Mouse (Mus musculus): ENCODE results near the gene Osbpl6.

Gene Osbpl6

DNA sequence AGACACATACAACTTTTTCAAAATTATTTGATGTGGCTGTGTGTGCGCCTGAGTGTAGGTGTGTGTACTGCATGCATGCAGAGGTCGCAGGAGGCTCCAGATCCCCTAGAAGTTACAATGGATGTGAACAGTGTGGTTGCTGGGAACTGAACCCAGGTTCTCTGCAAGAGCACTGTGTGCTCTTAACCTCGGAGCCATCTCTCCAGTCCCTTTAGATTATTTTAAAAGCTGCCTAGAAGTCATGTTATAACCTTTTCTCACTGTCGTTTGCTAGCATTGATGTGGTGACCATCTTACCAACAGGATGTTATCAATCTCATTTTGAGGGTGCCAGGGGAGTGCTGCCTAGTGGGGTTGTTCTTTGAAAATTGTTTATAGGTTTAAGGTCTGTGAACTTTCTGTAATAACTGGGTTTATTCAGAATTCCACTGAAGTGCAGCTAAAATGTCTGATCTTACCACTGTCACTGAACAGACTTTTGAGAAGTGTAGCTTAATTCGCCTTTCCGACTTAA is 15.2 kb downstream of the Osbpl6 start:
- DNase-seq (ENCODE audit: low spot score in 2 of 2) = no peak

DNA sequence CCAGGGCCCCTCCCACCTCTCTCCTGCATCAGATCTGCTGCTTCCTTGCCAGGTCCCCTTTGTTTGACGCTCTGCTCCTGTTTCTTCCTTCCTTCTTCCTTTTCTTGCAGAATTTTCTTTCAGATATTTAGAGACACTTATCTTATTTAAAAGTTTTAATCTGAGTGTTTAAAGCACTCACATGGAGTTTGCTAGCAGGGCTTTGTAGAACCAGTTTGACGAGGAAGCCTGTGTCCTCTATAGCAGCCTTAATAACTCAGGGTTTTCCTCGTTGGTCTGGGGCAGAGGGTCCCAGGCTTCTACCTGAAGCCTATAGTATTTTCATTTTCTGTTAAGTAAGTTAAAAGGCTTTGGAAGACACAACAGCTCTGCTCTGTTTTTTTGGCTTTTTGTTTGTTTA is 20.5 kb downstream of the Osbpl6 start:
- no peak for DNase-seq (ENCODE audit: low spot score in 2 of 2)

- no peak for DNase-seq (ENCODE audit: low spot score in 2 of 2)
Observed at GRCm38 (mm10) chr2:76429318-76429717, 23.0 kb downstream of the Osbpl6 start.

DNA sequence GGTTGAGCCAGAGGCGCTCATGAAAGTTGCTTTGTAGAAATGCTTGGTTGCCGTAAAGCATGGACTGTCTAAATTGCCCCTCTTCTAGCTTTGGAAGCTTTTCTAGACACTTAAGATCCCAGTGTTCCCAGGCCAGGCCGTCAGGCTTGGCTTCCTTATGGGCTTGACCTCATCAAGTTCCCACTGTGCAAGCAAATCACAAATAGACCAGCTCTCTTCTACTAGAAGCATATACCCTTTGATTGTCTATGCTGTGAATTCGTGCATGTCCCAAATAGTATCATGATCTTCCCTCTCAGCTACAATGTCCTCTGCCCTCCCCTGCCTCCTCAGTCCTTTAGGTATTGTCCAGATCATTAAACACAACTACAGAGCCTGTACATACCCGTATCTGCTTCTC is 23.5 kb downstream of the Osbpl6 start:
- DNase-seq (ENCODE audit: low spot score in 2 of 2) = no peak

DNA sequence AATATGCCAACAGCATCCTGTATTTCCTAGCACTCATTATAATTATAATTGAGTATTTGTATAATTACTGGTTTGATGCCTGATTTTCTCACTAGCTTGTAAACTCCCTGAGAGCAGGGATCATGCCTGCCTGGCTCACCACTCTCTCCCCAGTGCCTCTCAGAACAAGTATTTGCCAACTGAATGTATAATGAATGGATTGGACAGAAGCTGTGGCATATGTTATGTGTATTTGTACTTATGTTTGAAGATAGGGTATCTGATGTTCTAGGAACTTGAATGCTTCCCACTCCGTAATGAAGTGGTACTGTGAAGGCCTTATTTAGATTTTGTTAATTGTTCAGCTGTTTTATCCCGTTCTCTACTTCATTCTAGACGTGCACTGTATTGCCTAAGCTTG is 24.2 kb downstream of the Osbpl6 start:
- DNase-seq (ENCODE audit: low spot score in 2 of 2) = no peak

GRCm38 (mm10) chr2:76434224-76434623 is 27.9 kb downstream of the Osbpl6 start:
- no peak for DNase-seq (ENCODE audit: low spot score in 2 of 2)

- DNase-seq (ENCODE audit: low spot score in 2 of 2) = no peak
Observed at GRCm38 (mm10) chr2:76435667-76436239, 29.4 kb downstream of the Osbpl6 start.

DNA sequence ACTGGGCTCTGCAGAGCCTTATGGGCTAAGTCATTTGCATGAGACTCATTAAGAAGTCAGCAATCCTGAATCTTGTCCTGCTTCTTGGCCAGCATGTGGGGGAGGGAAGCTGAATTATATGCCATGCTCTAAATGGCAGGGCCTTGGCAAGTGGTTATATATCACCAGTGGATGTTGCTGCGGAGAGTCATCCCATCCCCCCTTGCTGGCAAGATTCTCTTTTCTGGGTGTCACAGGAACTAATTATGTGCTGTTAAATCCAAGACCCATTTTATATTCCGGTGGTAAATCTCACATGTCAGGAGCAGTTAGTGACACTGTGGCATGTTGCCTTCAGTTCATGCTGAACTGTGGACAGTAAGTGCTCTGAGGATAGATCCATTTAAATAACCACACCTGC is 31.1 kb downstream of the Osbpl6 start:
- no peak for DNase-seq (ENCODE audit: low spot score in 2 of 2)

- no peak for DNase-seq (ENCODE audit: low spot score in 2 of 2)
Observed at GRCm38 (mm10) chr2:76439540-76439939, 33.2 kb downstream of the Osbpl6 start.

DNA sequence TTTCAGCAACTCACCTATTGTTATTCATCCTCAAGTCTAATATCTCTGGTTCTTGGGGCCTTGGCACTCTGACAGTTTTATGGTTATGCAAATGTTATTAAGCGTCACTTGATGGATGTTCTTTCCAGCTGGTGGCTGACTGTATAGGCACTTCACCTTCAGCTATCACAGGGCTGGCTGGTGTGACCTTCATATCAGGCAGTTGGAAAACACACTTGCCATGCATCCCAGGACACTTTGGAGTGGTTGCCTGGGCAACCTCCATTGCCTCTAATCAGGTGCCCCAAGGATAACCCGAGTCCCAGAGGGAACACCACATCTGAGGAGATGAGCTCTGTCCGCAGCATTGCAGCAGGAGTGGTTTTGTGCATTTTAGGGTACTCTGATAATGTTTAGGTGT is 35.8 kb downstream of the Osbpl6 start:
- DNase-seq (ENCODE audit: low spot score in 2 of 2) = no peak

- no peak for DNase-seq (ENCODE audit: low spot score in 2 of 2)
Observed at GRCm38 (mm10) chr2:76449836-76450355, 43.6 kb downstream of the Osbpl6 start.

DNA sequence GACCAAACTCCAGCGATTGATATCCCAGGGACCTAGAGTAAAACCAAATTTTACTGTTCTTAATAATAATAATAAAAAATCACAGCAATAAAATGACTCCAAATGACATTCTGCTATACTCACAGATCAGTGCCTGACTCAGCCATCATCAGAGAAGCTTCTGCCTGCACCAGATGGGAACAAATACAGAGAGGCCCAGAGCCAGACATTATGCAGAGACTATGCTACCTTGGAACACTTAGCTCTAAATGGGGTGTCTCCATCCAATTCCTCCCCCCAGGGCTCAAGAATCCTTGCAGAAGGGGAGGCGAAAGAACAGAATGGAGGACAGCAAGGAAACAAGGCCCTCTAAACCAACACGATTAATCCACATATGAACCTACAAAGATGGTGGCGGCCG is 60.4 kb downstream of the Osbpl6 start:
- DNase-seq (ENCODE audit: low spot score in 2 of 2) = no peak

DNA sequence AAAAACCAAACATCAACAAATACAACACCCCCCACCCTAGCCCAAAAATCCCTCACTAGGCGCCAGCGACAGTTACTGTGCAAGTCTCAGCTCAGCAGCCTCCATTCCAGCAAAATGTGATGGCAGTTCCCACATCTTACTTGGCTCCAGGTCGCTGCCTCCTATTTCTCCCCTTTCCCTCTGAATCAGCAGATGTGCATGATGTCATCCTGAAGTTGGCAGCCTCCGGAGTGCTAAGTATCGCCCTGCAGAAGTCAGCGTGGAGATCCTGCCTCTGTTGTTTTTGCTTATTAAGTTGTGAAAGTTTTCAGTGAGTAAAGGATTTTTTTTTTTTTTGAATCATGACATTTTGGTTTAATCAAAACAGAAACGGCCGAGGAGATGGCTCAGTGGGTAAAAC is 61.9 kb downstream of the Osbpl6 start:
- DNase-seq (ENCODE audit: low spot score in 2 of 2) = peak in 1 of 2 experiments; percentile 10

DNA sequence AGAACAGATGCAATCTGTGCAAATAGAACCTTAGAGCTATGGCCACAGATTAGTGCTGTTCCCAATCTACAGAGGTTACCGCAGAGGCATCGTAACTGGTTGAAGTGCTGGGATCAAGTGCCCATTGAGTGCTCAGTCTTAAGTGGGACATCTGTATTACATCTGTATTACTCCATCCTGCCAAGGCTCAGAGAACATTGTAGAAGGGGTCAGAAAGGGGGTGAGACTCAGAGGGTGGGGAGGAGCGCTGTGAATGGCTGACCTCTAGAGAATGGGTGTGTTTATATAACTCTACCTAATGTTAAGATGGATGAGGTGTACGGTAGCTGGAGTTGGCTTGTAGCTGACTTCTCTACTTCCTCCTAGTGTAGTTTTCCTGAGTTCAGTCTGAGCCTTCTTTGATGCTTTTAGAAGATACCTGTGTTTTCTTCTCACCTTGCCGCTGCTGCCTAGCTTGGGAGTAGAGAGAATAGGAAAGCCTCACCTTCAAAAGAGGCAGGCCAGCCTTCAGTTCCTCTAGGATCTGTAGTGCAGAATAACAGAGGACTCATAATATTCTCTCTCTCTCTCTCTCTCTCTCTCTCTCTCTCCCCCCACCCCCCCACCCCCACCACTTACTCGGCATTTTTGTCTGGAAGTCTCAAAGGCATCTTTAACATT is 62.9 kb downstream of the Osbpl6 start:
- DNase-seq (ENCODE audit: low spot score in 2 of 2) = no peak

DNA sequence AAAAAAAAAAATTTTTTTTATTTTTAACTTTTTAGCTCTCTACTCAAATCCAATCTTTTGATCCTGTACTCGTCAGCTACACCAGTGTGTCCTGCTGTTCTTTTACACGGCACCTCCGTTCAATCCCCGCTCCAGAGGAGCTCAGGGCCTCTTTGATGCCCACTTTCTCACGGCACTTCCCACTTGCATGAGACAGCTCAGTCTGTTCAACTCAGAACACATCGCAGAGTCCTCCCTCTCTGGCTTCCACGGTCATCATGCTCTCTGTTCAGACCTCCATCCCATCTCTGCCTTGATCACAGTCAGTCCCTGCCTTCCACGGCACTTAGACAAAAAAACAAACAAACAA is 63.4 kb downstream of the Osbpl6 start:
- no peak for DNase-seq (ENCODE audit: low spot score in 2 of 2)

DNA sequence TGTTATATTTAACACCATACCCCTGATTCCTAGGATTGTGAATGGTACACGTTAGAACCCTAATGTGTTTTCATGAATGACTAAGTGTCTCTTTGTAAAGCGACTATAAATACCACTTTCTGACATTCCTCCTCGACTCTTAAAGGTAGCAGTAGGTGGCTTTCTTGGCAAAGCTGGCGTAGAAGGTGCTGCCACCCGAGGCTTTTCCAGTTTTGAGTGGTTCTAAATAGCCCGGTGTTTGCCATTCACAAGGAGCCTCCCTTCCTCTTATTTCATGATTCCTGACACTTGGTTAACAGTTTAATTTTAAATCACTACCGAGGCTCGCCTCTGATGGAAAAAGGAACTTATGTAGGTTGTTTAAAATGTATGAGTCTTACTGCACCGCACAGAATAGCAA is 64.1 kb downstream of the Osbpl6 start:
- no peak for DNase-seq (ENCODE audit: low spot score in 2 of 2)

- no peak for DNase-seq (ENCODE audit: low spot score in 2 of 2)
Observed at GRCm38 (mm10) chr2:76475788-76476187, 69.5 kb downstream of the Osbpl6 start.

DNA sequence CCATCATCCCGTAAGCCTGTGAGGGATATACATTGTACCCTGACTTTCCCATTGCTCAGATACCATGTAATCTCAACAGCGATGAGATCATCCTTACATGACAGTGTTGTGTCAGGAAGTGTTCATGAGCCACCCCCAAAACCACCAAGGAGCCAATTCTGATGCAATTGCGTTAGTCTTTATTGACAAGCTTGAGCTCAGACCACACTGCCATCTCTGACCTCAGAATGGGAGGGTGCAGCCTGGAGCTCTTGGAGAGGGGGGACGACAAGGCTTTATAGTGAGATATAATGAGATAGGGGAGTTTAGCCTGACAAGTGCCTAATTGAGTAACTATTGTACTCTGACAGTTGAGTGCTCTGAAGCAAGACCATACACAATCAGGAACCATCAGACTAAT is 82.5 kb downstream of the Osbpl6 start:
- no peak for DNase-seq (ENCODE audit: low spot score in 2 of 2)

GRCm38 (mm10) chr2:76490198-76490597 is 83.9 kb downstream of the Osbpl6 start:
- DNase-seq (ENCODE audit: low spot score in 2 of 2) = no peak

DNA sequence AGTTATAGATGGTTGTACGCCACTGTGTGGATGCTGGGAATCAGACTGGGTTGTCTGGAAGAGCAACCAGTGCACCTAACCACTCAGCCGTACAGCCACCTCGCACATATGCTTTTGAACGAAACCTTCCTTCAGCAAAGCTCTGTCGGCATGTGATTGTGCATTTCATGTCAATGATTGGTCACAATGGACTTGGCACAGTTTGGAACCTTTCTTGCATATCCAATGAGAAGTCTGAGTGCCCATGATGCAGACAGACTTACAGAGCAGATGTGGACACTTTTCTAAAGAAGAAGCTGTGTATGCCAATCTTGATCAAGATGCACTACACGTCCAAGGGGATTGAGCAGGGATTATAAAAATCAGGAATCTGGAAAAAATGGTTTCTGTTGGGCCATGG is 85.1 kb downstream of the Osbpl6 start:
- DNase-seq (ENCODE audit: low spot score in 2 of 2) = no peak

- DNase-seq (ENCODE audit: low spot score in 2 of 2) = no peak
Observed at GRCm38 (mm10) chr2:76492224-76492623, 85.9 kb downstream of the Osbpl6 start.

DNA sequence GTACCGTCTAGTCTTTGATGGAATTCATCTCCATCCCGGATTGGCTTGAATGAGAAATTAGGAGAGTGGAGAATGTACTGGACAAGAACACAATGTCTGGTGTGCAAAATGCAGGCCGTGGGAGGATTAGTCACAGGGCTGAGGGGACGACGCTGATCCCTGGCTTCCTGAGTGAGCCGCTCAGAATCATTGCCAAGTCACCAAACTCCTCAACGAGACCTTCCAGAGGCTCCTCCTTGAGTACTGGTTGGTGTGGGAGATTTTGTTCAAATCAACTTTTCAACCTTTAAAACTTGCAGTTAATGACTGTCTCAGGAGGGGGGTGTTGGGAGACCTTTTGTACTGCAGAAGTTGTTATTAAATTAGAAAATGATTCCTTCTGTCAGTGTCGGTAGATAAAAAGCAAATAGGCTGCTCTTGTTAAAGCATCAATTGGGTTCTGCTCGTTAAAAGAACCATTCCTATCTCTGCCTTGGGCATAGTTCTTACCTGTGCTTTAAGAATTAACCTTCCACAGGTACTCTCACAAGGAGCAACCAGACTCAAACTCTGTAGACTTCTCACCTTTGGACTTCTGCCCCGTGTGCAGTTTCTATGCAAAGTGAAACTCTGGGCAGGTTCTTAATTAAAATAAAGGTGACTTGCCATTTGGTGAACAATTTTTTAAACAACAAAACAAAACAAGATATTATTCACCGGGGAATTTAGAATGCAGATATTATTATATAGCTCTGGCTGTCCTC is 89.9 kb downstream of the Osbpl6 start:
- no peak for DNase-seq (ENCODE audit: low spot score in 2 of 2)

DNA sequence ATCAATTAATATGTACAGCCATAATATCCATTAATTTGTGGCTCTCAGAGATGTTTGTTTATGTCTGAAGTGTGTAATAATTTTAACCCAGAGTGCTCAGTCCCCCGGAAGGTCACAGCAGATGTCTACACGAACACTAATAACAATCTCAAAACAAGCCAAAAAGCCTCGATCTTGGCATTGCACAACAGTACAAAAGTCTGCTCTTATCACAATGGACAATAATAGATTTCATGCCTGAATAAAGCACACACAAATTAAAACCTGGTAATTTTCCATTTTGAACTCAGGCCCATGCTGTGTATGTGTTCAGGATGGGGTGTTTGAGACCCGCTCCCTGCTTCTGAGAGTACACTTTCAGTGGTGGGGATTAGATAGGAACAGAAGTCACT is 90.4 kb downstream of the Osbpl6 start:
- DNase-seq (ENCODE audit: low spot score in 2 of 2) = no peak

All from urinary bladder, adult 18-20 months (tissue).